In the genomic region with DNA sequence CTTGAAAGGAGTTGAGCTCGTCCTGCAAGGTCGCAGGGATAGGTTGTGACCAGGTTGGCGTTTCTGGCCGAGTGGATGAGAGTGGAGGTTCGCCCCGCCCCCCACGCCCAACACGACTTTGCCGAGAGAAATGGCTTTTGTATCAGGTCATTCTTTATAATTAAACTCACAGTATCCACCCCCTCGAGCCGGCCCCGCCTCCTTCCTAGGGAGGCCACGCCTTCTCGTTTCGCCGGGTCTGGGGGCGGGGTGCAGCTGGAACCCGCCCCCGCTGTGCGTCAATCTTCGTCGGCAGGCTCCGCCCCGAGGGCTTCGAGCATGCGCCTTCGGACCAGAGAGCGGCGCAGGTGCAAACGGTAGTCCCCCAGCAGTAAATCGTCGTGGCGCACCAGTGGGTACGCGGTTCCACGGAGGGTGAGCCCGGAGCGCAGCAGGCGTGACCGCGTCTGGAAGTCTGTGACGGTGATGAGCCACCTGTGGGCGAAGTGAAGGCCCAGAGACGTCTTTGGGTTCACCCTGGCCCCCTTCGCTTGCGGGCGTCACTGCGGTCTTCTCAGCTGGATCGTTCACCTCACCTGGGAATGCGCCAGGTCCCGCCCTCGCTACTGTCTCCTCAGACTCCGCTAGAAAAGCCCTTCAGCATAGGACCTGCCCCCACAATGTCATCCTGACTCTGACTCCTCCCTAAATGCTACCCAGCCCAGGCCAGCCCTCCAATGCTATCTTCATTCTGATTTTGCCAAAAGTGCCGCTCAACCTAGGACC, we compare ENCODE assay signal across 8 mouse cellular contexts. TPM values are rescaled to one million over a fixed set of nuclear protein-coding genes. Genes with fewer than 3 reads are reported as not detected.
DNase-seq lines count a peak whose midpoint lies in the region; ATAC-seq and TF ChIP-seq lines count a peak whose summit lies in the region.

No protein-coding gene starts in this region.

- TF ChIP-seq EP300 in MEL (IDR thresholded peaks at IDR 0.05; ENCODE audit: low read depth in 1 of 2, low read length in 2 of 2): no peak

- H3K79me2 ChIP-seq in MEL (ENCODE audit: control insufficient read depth, insufficient read depth, low read length, poor library complexity): no peaks in the 10 kb centered on the region

- H3K9ac ChIP-seq in MEL (ENCODE audit: control insufficient read depth, low read depth, low read length, poor library complexity, severe bottlenecking): peak overlapping the region; percentile 53
- peak overlapping the region; percentile 71 for H3K9ac ChIP-seq in lung, embryonic 16.5 days (ENCODE audit: low read length)

- H3K36me3 ChIP-seq in MEL (ENCODE audit: control insufficient read depth in 1 of 2, insufficient read depth in 2 of 2, low read length in 2 of 2): peaks cover 0 to 2% of the 10 kb centered on the region in 2 experiments; a peak in 1 of 4 replicates
- H3K36me3 ChIP-seq in hindbrain, embryonic 10.5 days: no peaks in the 10 kb centered on the region
- H3K36me3 ChIP-seq in lung, embryonic 16.5 days (ENCODE audit: control insufficient read depth, insufficient read depth, low read length): no peaks in the 10 kb centered on the region

- H3K27me3 ChIP-seq in MEL (ENCODE audit: control insufficient read depth in 1 of 2, insufficient read depth in 2 of 2, low read length in 2 of 2): no peaks in the 10 kb centered on the region; a peak in 1 of 4 replicates
- H3K27me3 ChIP-seq in cerebellum, adult 2 months (ENCODE audit: control insufficient read depth, insufficient read depth, low read length): no peaks in the 10 kb centered on the region
- H3K27me3 ChIP-seq in hindbrain, embryonic 10.5 days (ENCODE audit: insufficient read depth, poor library complexity, severe bottlenecking): peaks cover 76% of the 10 kb centered on the region
- peaks cover 41% of the 10 kb centered on the region for H3K27me3 ChIP-seq in lung, embryonic 16.5 days (ENCODE audit: control insufficient read depth, insufficient read depth, low read depth, low read length)

- peak; percentile 22 to 74; a peak in 2 of 4 replicates for TF ChIP-seq POLR2A in MEL (IDR thresholded peaks at IDR 0.05; ENCODE audit: control insufficient read depth in 1 of 2, insufficient read depth in 1 of 2, low read depth in 1 of 2, low read length in 2 of 2, poor library complexity in 1 of 2)
- TF ChIP-seq POLR2A in cerebellum, adult 2 months (IDR thresholded peaks at IDR 0.05; ENCODE audit: borderline replicate concordance, insufficient read depth, low read length): peak; percentile 99

- WGBS in cerebellum, adult 2 months: 1% methylated on average over 54 of the region's 54 CpGs
- under 1% methylated on average over 54 of the region's 54 CpGs for WGBS in hindbrain, embryonic 10.5 days
- WGBS in lung, embryonic 16.5 days: under 1% methylated on average over 51 of the region's 54 CpGs

- peak overlapping the region; percentile 53 to 54 for H3K4me3 ChIP-seq in MEL (ENCODE audit: control insufficient read depth in 1 of 2, insufficient read depth in 1 of 2, low read depth in 2 of 2, low read length in 2 of 2)
- peak overlapping the region; percentile 89 for H3K4me3 ChIP-seq in cerebellum, adult 2 months (replicated peaks; ENCODE audit: insufficient read depth, low read depth, low read length)
- peak overlapping the region; percentile 57 for H3K4me3 ChIP-seq in hindbrain, embryonic 10.5 days
- H3K4me3 ChIP-seq in lung, embryonic 16.5 days (ENCODE audit: low read length): peak overlapping the region; percentile 48

- peak; percentile 90 for DNase-seq in MEL (ENCODE audit: low read depth, low spot score)
- DNase-seq in cerebellum, adult 2 months: peak; percentile 95 to 98
- DNase-seq in hindbrain, embryonic 10.5 days (ENCODE audit: low spot score): peak; percentile 94
- DNase-seq in layer of hippocampus, adult 9-11 months: peak; percentile 97
- peak; percentile 70 for DNase-seq in ovary, postnatal 10 days (ENCODE audit: low spot score)
- peak; percentile 89 for DNase-seq in thymus, postnatal 0 days (ENCODE audit: low spot score)

- no peak overlapping the region for H3K27ac ChIP-seq in MEL (ENCODE audit: control insufficient read depth, low read depth, low read length)
- peak overlapping the region; percentile 92 for H3K27ac ChIP-seq in cerebellum, adult 2 months (ENCODE audit: insufficient read depth, low read length)
- peak overlapping the region; percentile 87 for H3K27ac ChIP-seq in hindbrain, embryonic 10.5 days
- peak overlapping the region; percentile 74 for H3K27ac ChIP-seq in lung, embryonic 16.5 days (ENCODE audit: low read length)

- H3K4me1 ChIP-seq in MEL (ENCODE audit: control insufficient read depth in 1 of 2, insufficient read depth in 2 of 2, low read length in 2 of 2): peaks cover 0 to 6% of the 10 kb centered on the region in 2 experiments; a peak in 1 of 4 replicates
- H3K4me1 ChIP-seq in cerebellum, adult 2 months (ENCODE audit: control insufficient read depth, insufficient read depth, low read length): 0 out of 2 replicates have a peak, but pooled peaks cover 3% of the 10 kb centered on the region
- peaks cover 56% of the 10 kb centered on the region for H3K4me1 ChIP-seq in hindbrain, embryonic 10.5 days (replicated peaks)
- H3K4me1 ChIP-seq in lung, embryonic 16.5 days (replicated peaks; ENCODE audit: control insufficient read depth, insufficient read depth, low read length): peaks cover 17% of the 10 kb centered on the region

- no peaks in the 10 kb centered on the region for H3K9me3 ChIP-seq in MEL (replicated peaks; ENCODE audit: insufficient read depth, low read length)
- no peaks in the 10 kb centered on the region for H3K9me3 ChIP-seq in hindbrain, embryonic 10.5 days
- H3K9me3 ChIP-seq in lung, embryonic 16.5 days (ENCODE audit: control insufficient read depth, low read length): no peaks in the 10 kb centered on the region

- peak overlapping the region; percentile 81 for H3K4me2 ChIP-seq in lung, embryonic 16.5 days (ENCODE audit: low read depth, low read length)

- ATAC-seq in frontal cortex, adult (ENCODE audit: low TSS enrichment): peak; percentile 74
- peak; percentile 78 for ATAC-seq in lung, embryonic 16.5 days (ENCODE audit: low read depth)

- TF ChIP-seq RAD21 in MEL (IDR thresholded peaks at IDR 0.05; ENCODE audit: low read depth, low read length): no peak

- no peak for TF ChIP-seq CTCF in MEL (IDR thresholded peaks at IDR 0.05 in 2 of 3, conservative IDR thresholded peaks at IDR 0.05 in 1 of 3; ENCODE audit: control insufficient read depth in 1 of 3, insufficient read depth in 1 of 3, low read depth in 2 of 3, low read length in 3 of 3, poor library complexity in 1 of 3, severe bottlenecking in 1 of 3)
- no peak; the same call in 1 of the 2 replicates for TF ChIP-seq CTCF in cerebellum, adult 2 months (IDR thresholded peaks at IDR 0.05; ENCODE audit: borderline replicate concordance, insufficient read depth, low read depth, low read length)

TF ChIP-seq in MEL, 35 proteins besides CTCF, POLR2A, EP300 and RAD21 (continues in another document):
- no peak for TF ChIP-seq GABPA (IDR thresholded peaks at IDR 0.05; ENCODE audit: low read depth, low read length)
- no peak for TF ChIP-seq MAX (IDR thresholded peaks at IDR 0.05; ENCODE audit: low read length)
- no peak for TF ChIP-seq GATA1 (IDR thresholded peaks at IDR 0.05; ENCODE audit: low read depth, low read length)
- no peak for TF ChIP-seq TCF12 (IDR thresholded peaks at IDR 0.05; ENCODE audit: low read depth, low read length)
- no peak for TF ChIP-seq POLR2AphosphoS5 (IDR thresholded peaks at IDR 0.05; ENCODE audit: borderline replicate concordance, low read depth, low read length)
- TF ChIP-seq RCOR1 (IDR thresholded peaks at IDR 0.05; ENCODE audit: low read depth, low read length): no peak
- no peak for TF ChIP-seq MAFK (IDR thresholded peaks at IDR 0.05; ENCODE audit: borderline replicate concordance, low read depth, low read length)

RNA-seq across cellular contexts. Expression of a gene that starts 23.8 kb away (rescaled TPM):
- total RNA-seq in MEL (2012; rRNA removed): 0.08 and 0.20 TPM in 2 replicates
- polyA plus RNA-seq in MEL (2012; ENCODE audit: insufficient read depth in 1 of 2, insufficient read length in 2 of 2, low read depth in 1 of 2, low replicate concordance in 2 of 2, missing spikeins in 1 of 2): under 1 TPM in 1 of 2 experiments, not detected in 1; 0.56 TPM
- 125 and 130 TPM in 2 replicates for polyA plus RNA-seq in cerebellum, adult 2 months (2012; rRNA removed)
- 2.7 and 3.0 TPM in 2 replicates for polyA plus RNA-seq in hindbrain, embryonic 10.5 days (2016; fragmentation: Nextera tagmentation; extraction: Ambion mirVana)
- 2.1 and 2.3 TPM in 2 replicates for polyA plus RNA-seq in lung, embryonic 16.5 days (2015; fragmentation: Nextera tagmentation; extraction: Ambion mirVana)
- 0.26 and 0.38 TPM in 2 replicates for polyA plus RNA-seq in thymus, postnatal 0 days (2015; fragmentation: Nextera tagmentation; extraction: Ambion mirVana)

RNA-seq across cellular contexts. Expression of a gene that starts 25.5 kb away (rescaled TPM):
- not detected in 2 replicates for total RNA-seq in MEL (2012; rRNA removed)
- polyA plus RNA-seq in MEL (2012; ENCODE audit: insufficient read depth in 1 of 2, insufficient read length in 2 of 2, low read depth in 1 of 2, low replicate concordance in 2 of 2, missing spikeins in 1 of 2): under 1 TPM in 1 of 2 experiments, not detected in 1; 0.95 TPM
- polyA plus RNA-seq in cerebellum, adult 2 months (2012; rRNA removed): 3.1 and 3.8 TPM in 2 replicates
- polyA plus RNA-seq in hindbrain, embryonic 10.5 days (2016; fragmentation: Nextera tagmentation; extraction: Ambion mirVana): 2.1 and 2.7 TPM in 2 replicates
- 1.2 and 1.5 TPM in 2 replicates for polyA plus RNA-seq in lung, embryonic 16.5 days (2015; fragmentation: Nextera tagmentation; extraction: Ambion mirVana)
- 0.59 and 0.90 TPM in 2 replicates for polyA plus RNA-seq in thymus, postnatal 0 days (2015; fragmentation: Nextera tagmentation; extraction: Ambion mirVana)

RNA-seq across cellular contexts. Expression of a gene that starts 50.0 kb away (rescaled TPM):
- 0.12 and 0.29 TPM in 2 replicates for total RNA-seq in MEL (2012; rRNA removed)
- 1 to 10 TPM in 1 of 2 experiments, not detected in 1; 3.9 TPM for polyA plus RNA-seq in MEL (2012; ENCODE audit: insufficient read depth in 1 of 2, insufficient read length in 2 of 2, low read depth in 1 of 2, low replicate concordance in 2 of 2, missing spikeins in 1 of 2)
- polyA plus RNA-seq in cerebellum, adult 2 months (2012; rRNA removed): 51.4 and 60.7 TPM in 2 replicates
- 1.2 and 4.6 TPM in 2 replicates for polyA plus RNA-seq in hindbrain, embryonic 10.5 days (2016; fragmentation: Nextera tagmentation; extraction: Ambion mirVana)
- 0.96 and 1.1 TPM in 2 replicates for polyA plus RNA-seq in lung, embryonic 16.5 days (2015; fragmentation: Nextera tagmentation; extraction: Ambion mirVana)
- 0.14 and 0.29 TPM in 2 replicates for polyA plus RNA-seq in thymus, postnatal 0 days (2015; fragmentation: Nextera tagmentation; extraction: Ambion mirVana)

RNA-seq across cellular contexts. Expression of a gene that starts 53.4 kb away (rescaled TPM):
- total RNA-seq in MEL (2012; rRNA removed): 0.33 and 0.39 TPM in 2 replicates
- polyA plus RNA-seq in MEL (2012; ENCODE audit: insufficient read depth in 1 of 2, insufficient read length in 2 of 2, low read depth in 1 of 2, low replicate concordance in 2 of 2, missing spikeins in 1 of 2): under 1 TPM in 1 of 2 experiments, not detected in 1; 0.33 TPM
- polyA plus RNA-seq in cerebellum, adult 2 months (2012; rRNA removed): 2.4 and 3.0 TPM in 2 replicates
- 1.8 and 2.1 TPM in 2 replicates for polyA plus RNA-seq in hindbrain, embryonic 10.5 days (2016; fragmentation: Nextera tagmentation; extraction: Ambion mirVana)
- polyA plus RNA-seq in lung, embryonic 16.5 days (2015; fragmentation: Nextera tagmentation; extraction: Ambion mirVana): 3.0 and 3.2 TPM in 2 replicates
- polyA plus RNA-seq in thymus, postnatal 0 days (2015; fragmentation: Nextera tagmentation; extraction: Ambion mirVana): 3.7 and 4.0 TPM in 2 replicates

Comparison
In these comparisons a context has a peak if more than half of its experiments do, and no peak if none do; other contexts are left out.
1. RNA of a gene that starts 23.8 kb away (polyA plus RNA-seq): 125 to 130 TPM in cerebellum, adult 2 months; 2.7 to 3.0 TPM in hindbrain, embryonic 10.5 days, 2.1 to 2.3 TPM in lung, embryonic 16.5 days, 0.56 TPM in MEL and 0.26 to 0.38 TPM in thymus, postnatal 0 days; every median in the first group is over 10 times any median in the second.
2. Peak in every context shown above with its lines, with median percentiles within 50 percentile points of each other: DNase-seq and H3K4me3 ChIP-seq.